Mouse (Mus musculus) heart, embryonic 16.5 days (tissue): ENCODE results near the gene March6. TPM values are rescaled to one million over a fixed set of nuclear protein-coding genes. Genes with fewer than 3 reads are reported as not detected.

Experiments
- ATAC-seq: fragments of 200-750 bp; cut with Nextera tagmentation; replicated peaks from 2 replicates; pipeline ENCODE4 v1.8.0; 2017; ENCODE audit warnings: moderate number of reproducible peaks; ENCODE audit not compliant: insufficient read depth, low FRiP score; ENCODE audit errors: extremely low read depth
- H3K27ac ChIP-seq: fragments of 300-500 bp; sonication (generic); 2 replicates; pipeline ENCODE4 v1.5.1; 2014; ENCODE audit warnings: mild to moderate bottlenecking, low read length, control low read depth, moderate library complexity
- H3K27me3 ChIP-seq: fragments of 300-500 bp; sonication (generic); 2 replicates; pipeline ENCODE4 v1.6.1; 2014; ENCODE audit warnings: low read length, mixed read lengths; ENCODE audit not compliant: control insufficient read depth, insufficient read depth
- H3K36me3 ChIP-seq: fragments of 300-500 bp; sonication (generic); 2 replicates; pipeline ENCODE4 v1.6.1; 2014; ENCODE audit not compliant: control insufficient read depth, insufficient read depth
- H3K4me1 ChIP-seq: fragments of 300-500 bp; sonication (generic); 2 replicates; pipeline ENCODE4 v1.6.1; 2014; ENCODE audit warnings: low read length, mixed read lengths; ENCODE audit not compliant: control insufficient read depth, insufficient read depth
- H3K4me2 ChIP-seq: fragments of 300-500 bp; sonication (generic); 2 replicates; pipeline ENCODE4 v1.6.1; 2014; ENCODE audit warnings: low read depth, mild to moderate bottlenecking, control low read depth, low read length
- H3K4me3 ChIP-seq: fragments of 300-500 bp; sonication (generic); 2 replicates; pipeline ENCODE4 v1.5.1; 2014; ENCODE audit warnings: mild to moderate bottlenecking, control low read depth, low read length
- H3K9ac ChIP-seq: fragments of 300-500 bp; sonication (generic); 2 replicates; pipeline ENCODE4 v1.6.1; 2014; ENCODE audit warnings: low read length, control low read depth
- H3K9me3 ChIP-seq: fragments of 300-500 bp; sonication (generic); replicated peaks from 2 replicates; pipeline ENCODE4 v1.6.1; 2016; ENCODE audit warnings: low read length; ENCODE audit not compliant: control insufficient read depth
- WGBS: fragments of 180-500 bp; shearing (Covaris S2); extraction: QIAGEN DNeasy Blood & Tissue Kit; methylation state at CpG from one replicate; pipeline ENCODE4 v1.1.7; 2014; 5-methylcytosine and 5-hydroxymethylcytosine counted together
- polyA plus RNA-seq: library from polyadenylated mRNA; unstranded; fragments of >200 nt; fragmentation: Nextera tagmentation; extraction: Ambion mirVana; gene quantifications from 2 replicates; pipeline ENCODE4 v1.2.1, GENCODE M21; 2015

Gene March6
- polyA plus RNA-seq, 1 experiment from 2014 or later: 29.0 TPM

- H3K27me3 ChIP-seq: no peaks in the 10 kb centered on the region
- no peaks in the 10 kb centered on the region for H3K36me3 ChIP-seq
- H3K27ac ChIP-seq: no peak overlapping the region
- WGBS: 32% methylated on average over 7 of the region's 7 CpGs
- H3K4me3 ChIP-seq: no peak overlapping the region
- no peaks in the 10 kb centered on the region for H3K9me3 ChIP-seq
- no peak overlapping the region for H3K4me2 ChIP-seq
- ATAC-seq: no peak
- H3K4me1 ChIP-seq: peaks cover 9% of the 10 kb centered on the region; the same call in 1 of the 2 replicates
- H3K9ac ChIP-seq: no peak overlapping the region
Measured at GRCm38 (mm10) chr15:31536051-31536737, 5.3 kb upstream of the March6 start.

- ATAC-seq: no peak
- H3K36me3 ChIP-seq: no peaks in the 10 kb centered on the region
- H3K9me3 ChIP-seq: no peaks in the 10 kb centered on the region
- no peak overlapping the region for H3K4me2 ChIP-seq
- no peak overlapping the region for H3K9ac ChIP-seq
- no peak overlapping the region for H3K4me3 ChIP-seq
- H3K4me1 ChIP-seq: peaks cover 6% of the 10 kb centered on the region; the same call in 1 of the 2 replicates
- H3K27ac ChIP-seq: no peak overlapping the region
- 38% methylated on average over 8 of the region's 8 CpGs for WGBS
- no peaks in the 10 kb centered on the region for H3K27me3 ChIP-seq
Measured at GRCm38 (mm10) chr15:31535259-31535855, 4.5 kb upstream of the March6 start.

GRCm38 (mm10) chr15:31534421-31535258, 3.8 kb upstream of the March6 start:
- H3K36me3 ChIP-seq: no peaks in the 10 kb centered on the region
- H3K9me3 ChIP-seq: no peaks in the 10 kb centered on the region
- ATAC-seq: no peak
- H3K27me3 ChIP-seq: no peaks in the 10 kb centered on the region
- H3K27ac ChIP-seq: no peak overlapping the region
- WGBS: 74% methylated on average over 7 of the region's 7 CpGs
- H3K4me3 ChIP-seq: no peak overlapping the region
- H3K9ac ChIP-seq: no peak overlapping the region
- peaks cover 4% of the 10 kb centered on the region; the same call in 1 of the 2 replicates for H3K4me1 ChIP-seq
- no peak overlapping the region for H3K4me2 ChIP-seq

GRCm38 (mm10) chr15:31533529-31533928, 2.7 kb upstream of the March6 start:
- no peaks in the 10 kb centered on the region for H3K27me3 ChIP-seq
- peaks cover 10% of the 10 kb centered on the region for H3K4me1 ChIP-seq
- H3K9me3 ChIP-seq: no peaks in the 10 kb centered on the region
- no peak overlapping the region for H3K4me2 ChIP-seq
- no peak overlapping the region for H3K9ac ChIP-seq
- no peak overlapping the region for H3K27ac ChIP-seq
- WGBS: 80% methylated on average over 2 of the region's 2 CpGs
- no peaks in the 10 kb centered on the region for H3K36me3 ChIP-seq
- H3K4me3 ChIP-seq: no peak overlapping the region
- no peak for ATAC-seq

GRCm38 (mm10) chr15:31532331-31533021, 1.6 kb upstream of the March6 start:
- Histone ChIP-seq H3K4me3 (no peak overlapping the region), H3K4me1 (peaks cover 10% of the 10 kb centered on the region), H3K27ac (no peak overlapping the region), H3K9me3 (no peaks in the 10 kb centered on the region), H3K9ac (no peak overlapping the region), H3K36me3 (peaks cover 1% of the 10 kb centered on the region), H3K27me3 (no peaks in the 10 kb centered on the region), H3K4me2 (no peak overlapping the region)
- WGBS: 95% methylated on average over 2 of the region's 2 CpGs
- ATAC-seq: no peak

- no peak for ATAC-seq
- peaks cover 10% of the 10 kb centered on the region for H3K4me1 ChIP-seq
- H3K9ac ChIP-seq: peak overlapping the region; percentile 95
Measured at GRCm38 (mm10) chr15:31531446-31532330, 835 bp upstream of the March6 start.

GRCm38 (mm10) chr15:31529811-31530658, 818 bp downstream of the March6 start:
- Histone ChIP-seq H3K27ac (peak overlapping the region; percentile 97), H3K9me3 (no peaks in the 10 kb centered on the region), H3K27me3 (no peaks in the 10 kb centered on the region), H3K9ac (peak overlapping the region; percentile 95), H3K4me2 (peak overlapping the region; percentile 88), H3K4me1 (peaks cover 10% of the 10 kb centered on the region), H3K36me3 (peaks cover 5% of the 10 kb centered on the region), H3K4me3 (peak overlapping the region; percentile 95)
- WGBS: under 1% methylated on average over 53 of the region's 56 CpGs
- ATAC-seq: peak; percentile 20

More at GRCm38 (mm10) chr15:31531446-31532330, 835 bp upstream of the March6 start:
- peak overlapping the region; percentile 97 for H3K27ac ChIP-seq
- no peaks in the 10 kb centered on the region for H3K9me3 ChIP-seq
- no peaks in the 10 kb centered on the region for H3K27me3 ChIP-seq
- peak overlapping the region; percentile 78 for H3K4me2 ChIP-seq
- H3K4me3 ChIP-seq: peak overlapping the region; percentile 95
- WGBS: 14% methylated on average over 16 of the region's 16 CpGs
- peaks cover 5% of the 10 kb centered on the region for H3K36me3 ChIP-seq
